Mouse (Mus musculus) layer of hippocampus, adult 18-20 months (tissue): ENCODE data around the gene Nell1. TPM values are rescaled to one million over a fixed set of nuclear protein-coding genes. Genes with fewer than 3 reads are reported as not detected.

Experiments used
- DNase-seq, 2 experiments: peaks; one replicate each; pipeline ENCODE4 v3.0.0; 2022; ENCODE audit warnings: low spot score in 2 of 2
- total RNA-seq, 2 experiments: library from RNA; stranded (reverse); gene quantifications; 2 replicates each; pipeline ENCODE4 v1.2.3; 2021

The Nell1 gene
- total RNA-seq, 2 experiments from 2014 or later, result 46.5 to 53.6 TPM

DNA sequence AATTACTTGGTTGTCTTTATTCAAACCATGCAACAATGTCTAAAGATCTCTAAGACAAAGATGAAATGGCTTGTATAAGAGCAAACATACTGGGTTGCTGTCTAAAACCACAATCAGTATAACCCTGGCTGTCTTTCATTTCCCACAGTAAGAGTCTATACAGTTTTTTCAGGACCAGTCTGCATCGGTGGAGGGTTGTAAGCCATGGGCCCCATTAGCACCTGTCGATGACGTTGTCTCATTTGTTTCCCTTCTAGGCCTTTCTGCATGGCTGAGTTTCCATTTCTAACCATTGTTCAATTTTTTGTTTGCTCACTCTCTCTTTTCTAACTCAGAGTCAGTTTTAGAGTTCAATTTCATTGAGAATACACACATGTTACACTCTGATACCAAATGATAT, 540.2 kb downstream of the Nell1 start:
- no peak for DNase-seq

DNA sequence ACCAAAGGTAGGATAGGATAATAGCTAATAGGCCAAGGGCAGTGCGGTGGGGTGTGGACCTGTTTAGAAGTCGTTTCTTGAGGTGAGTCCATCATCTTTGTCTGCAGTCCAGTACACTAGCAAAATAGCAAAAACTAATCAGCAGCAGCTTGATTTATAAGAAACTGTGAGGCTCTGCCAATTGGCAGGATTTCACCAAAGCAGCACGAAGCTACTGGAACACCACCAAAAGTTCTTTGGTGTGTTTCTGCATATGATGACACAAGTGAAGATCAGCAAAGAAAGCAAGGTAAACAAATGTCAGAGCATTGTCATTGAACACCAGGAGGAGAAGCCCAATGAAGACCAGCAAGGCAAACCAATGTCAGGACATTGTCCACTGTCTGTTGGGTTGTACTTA, 542.0 kb downstream of the Nell1 start:
- DNase-seq, result no peak

DNA sequence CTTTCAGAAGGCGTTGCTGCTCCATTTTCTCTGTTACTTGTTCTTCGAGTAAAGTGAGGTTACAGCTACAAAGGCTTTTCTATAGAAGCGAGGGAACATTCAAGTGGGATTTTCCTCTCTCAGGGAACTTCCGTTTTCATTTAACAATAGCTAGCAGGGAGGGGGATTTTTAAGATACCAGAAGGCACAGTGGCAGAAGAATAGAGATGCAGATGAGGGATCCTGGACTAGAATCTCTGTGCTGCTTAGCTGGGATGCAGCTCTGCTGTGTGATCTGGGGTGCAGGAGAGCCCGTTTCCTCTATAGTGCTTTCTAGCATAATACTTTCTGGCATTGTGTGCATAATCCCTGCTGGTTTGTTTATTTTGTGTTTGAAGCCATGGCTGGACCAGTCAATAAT, 568.7 kb downstream of the Nell1 start:
- no peak for DNase-seq

DNA sequence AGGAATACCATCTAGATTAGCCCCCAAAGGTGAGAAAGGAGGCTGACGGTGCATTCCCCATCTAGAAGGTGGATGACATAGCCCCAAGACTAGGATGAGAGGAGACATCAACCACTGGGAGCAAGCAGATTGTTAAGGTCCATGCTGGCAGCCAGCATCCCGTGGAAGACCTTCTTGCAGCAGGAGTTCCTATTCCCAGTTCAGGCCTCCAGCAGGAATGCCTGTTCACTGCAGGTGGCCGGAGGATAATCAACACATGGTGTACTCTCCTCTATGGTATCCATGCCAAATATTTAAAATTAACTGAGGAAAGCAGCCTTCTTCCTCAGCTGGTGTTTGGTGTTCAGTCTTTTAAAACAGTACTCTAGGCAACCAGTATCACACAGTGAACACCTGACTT, 574.9 kb downstream of the Nell1 start:
- peak; percentile 11 to 35 for DNase-seq

DNA sequence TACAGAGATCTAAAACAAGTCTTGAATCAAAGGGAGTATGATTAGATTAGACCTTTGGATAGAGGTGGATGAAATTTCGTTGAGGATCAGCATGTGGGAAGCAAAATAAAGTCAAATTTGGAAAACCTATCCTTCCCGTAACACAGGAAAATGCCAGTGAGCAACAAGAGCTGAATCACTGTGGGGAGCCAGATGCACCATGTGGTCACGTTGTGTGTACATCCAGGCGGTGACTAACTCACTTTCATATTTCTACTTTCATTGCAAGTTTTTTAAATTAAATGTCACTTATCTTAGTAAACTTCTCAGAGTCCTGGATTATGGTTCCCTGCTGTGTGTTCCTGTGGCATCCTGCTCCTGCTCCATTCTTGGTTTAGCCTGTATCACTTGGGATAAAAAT, 576.8 kb downstream of the Nell1 start:
- peak in 1 of 2 experiments; percentile 43 for DNase-seq

GRCm38 (mm10) chr7:50562708-50563107, 588.0 kb downstream of the Nell1 start:
- DNase-seq, result no peak

DNA sequence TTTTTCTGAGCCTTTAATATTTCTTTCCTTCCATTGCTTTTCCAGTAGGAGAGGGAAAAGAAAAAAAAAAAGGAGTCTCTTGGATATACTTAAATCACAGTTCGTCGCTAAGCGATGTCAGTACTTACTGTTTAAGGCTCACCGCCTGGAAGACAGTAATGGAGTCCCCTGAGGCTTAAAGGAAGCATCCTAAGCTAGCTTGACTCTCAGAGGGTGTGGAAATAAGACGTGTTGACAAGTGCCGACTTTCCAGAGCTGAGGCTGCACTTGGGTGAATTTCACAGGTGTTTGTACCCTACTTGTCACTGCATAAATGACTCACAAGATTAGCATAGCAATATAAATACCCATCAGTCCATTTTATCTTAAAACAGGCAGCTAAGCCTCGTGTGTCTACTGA, 599.2 kb downstream of the Nell1 start:
- DNase-seq, result no peak

DNA sequence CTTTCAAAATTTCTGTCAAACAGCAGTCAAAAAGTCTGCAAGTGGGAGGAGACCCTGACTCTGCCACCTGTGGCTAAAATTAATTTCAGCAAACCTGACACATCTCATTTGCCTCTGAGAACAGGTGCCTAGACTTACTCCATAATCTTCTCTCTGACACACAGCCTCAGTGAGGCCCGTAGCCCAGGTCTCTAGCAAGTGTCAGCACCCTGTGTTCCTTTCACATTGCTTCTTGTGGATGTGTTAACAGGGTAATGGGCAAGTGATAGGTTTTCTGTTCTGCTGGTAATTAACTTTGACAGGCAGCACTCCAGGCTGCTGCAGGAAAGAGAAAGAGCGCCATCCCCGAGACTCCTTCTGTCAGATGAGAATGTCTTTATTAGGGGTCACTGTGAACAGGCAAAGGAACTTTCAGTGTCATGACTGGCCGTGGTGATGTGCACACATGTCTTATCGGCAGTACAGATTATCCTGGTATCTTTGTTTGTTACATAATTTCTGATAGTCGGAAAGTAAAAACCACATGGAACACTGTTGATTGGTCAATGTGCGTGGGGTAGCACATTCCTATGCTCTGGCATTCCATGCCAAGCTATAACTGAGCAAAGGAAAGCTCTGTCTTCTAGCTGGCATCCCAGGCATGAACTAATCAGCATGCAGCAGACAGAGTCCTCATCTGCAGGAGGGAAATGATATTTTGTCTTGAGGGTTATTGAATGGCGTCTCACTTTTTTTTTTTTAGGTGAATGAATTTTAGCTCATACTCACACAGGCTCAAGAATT, 614.2 kb downstream of the Nell1 start:
- DNase-seq, result no peak

DNA sequence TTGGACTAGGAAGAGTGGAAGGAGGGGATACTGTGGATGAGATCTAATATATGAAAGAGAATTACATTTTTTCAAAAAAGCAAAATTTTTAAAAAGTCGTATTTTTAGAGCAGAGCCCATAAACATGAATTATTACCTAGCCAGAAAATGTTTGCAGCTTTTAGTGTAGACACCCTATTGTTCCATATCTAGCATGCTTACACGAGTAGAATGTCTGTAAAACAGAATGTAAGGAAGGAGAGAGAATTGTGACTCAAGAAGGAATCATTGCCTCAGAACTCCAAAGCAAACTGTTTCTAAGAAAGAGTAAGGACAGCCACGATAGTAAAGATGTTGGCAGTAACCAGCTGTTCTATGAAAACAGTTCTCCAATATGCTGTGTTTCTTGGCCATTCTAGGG, 624.2 kb downstream of the Nell1 start, which contains the start of gene 4933405O20Rik:
Gene 4933405O20Rik, plus strand, starts transcription at position 301 of the 400 bp plus-strand sequence.
- DNase-seq, result no peak

GRCm38 (mm10) chr7:50614101-50614500, 639.4 kb downstream of the Nell1 start:
- DNase-seq, result peak; percentile 40 to 62

DNA sequence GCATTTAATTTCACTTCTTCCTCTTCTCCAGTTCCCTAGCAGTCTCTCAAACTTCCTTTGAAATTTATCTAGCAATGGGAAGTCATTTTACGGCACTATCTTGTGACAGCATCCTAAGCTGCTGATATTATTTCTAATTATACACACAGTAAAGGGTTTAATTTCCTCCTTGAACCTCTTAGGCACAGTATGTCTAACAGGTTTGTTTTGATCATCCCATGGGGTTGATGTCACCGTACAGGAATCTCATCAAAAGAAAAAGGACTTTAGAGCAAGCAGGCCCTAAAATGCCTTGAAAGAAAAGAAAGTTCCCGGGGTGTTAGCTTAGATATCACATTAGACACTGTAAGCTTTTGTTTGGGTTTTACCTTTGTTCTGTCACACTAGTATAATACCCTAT, 654.5 kb downstream of the Nell1 start:
- DNase-seq, result no peak

GRCm38 (mm10) chr7:50633147-50633546, 658.5 kb downstream of the Nell1 start:
- DNase-seq, result no peak

- DNase-seq, result no peak
Measured at GRCm38 (mm10) chr7:50672266-50672665, 697.6 kb downstream of the Nell1 start.

DNA sequence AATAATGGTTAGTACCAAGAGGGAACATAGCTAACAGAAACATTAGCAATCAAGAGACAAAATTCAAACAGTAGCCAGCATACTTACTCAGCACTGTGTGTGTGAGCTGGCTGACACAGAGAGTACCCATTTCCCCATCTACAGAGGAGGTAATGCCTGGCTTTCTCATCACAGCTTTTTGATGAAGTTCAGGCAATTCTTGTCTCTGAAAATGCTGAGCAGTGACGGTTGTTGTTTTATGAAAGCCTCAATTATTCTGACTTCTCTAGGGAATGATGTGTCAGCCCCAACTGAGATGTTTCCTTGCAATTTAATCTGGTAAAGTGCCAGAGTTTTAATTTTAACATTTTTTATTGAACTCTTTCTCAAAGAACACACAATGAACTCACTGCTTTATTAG, 700.8 kb downstream of the Nell1 start:
- no peak for DNase-seq

- DNase-seq, result no peak
Measured at GRCm38 (mm10) chr7:50677511-50677910, 702.8 kb downstream of the Nell1 start.

DNA sequence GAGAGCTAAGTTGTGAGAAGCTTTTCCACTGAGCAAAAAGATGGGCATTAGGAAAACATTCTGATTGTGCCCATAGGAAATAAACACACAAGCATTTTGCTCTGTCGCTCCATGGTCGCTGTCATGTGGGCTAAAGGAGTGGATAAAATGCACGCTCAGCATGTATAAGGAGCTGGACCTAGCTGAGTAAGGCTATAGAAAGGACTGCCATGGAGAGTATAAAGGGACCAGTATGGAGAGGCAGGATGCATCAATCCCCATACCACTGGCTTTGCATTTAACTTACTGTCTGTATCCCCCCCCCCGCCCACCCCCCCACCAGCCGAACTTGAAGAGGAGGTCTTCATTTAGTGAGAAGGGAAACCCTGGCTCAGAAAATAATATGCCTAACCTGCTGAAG, 711.7 kb downstream of the Nell1 start:
- DNase-seq, result no peak

DNA sequence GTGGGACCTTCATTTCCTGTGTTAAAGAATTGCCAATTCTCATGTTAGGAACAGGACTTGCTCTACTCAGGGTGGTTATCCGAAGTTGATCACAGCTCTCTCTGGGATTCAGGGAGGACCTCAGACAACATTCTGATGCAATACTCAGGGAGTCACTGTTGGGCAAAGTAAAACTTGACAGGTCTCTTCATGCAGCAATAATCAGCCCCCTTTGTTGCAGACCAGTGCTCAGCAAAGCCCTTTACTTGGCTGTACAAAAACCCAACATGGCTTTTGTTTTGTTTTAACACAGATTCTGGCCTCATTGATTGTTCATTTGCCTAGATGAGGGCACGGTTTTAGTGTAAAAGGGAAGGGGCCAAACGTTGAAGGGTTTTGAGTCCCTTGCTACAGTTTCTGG, 750.5 kb downstream of the Nell1 start:
- no peak for DNase-seq

DNA sequence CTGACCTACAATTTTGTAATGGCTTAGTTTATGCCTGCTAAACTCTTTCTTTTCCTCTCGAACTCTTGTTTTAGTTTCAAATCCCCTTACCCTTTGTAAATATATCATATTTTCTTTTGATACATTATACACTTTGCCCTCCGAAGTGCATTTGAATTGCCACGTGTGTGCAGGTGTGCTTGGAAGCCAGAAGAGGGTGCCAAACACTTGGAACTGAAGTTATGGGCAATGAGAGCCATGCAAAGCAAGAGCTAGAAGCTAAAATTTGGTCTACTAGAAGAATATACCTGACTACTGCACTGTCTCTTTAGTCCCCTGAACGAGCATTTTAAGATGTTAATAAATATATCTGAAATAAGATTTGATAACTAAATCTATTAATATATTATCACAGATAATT, 756.3 kb downstream of the Nell1 start:
- peak in 1 of 2 experiments; percentile 7 for DNase-seq

DNA sequence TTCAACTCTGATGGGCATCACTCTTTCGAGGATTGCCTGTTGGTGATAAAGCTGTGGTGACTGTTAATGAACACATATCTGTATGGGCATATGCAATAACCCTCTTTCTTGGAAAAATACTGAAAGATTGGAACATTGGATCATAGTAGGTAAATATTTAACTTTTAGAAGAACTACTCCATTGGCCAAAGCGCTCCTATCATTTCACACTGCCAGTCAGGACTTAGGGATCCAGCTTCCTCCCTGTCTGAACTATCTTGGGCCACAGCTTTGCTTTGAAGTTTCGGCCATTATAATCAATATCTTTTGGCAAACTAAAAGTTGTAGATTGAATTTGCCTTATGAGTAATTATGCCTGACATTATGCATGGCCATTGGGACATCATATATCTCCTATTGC, 780.9 kb downstream of the Nell1 start:
- no peak for DNase-seq

GRCm38 (mm10) chr7:50756409-50756808, 781.7 kb downstream of the Nell1 start:
- DNase-seq, result peak in 1 of 2 experiments; percentile 28

DNA sequence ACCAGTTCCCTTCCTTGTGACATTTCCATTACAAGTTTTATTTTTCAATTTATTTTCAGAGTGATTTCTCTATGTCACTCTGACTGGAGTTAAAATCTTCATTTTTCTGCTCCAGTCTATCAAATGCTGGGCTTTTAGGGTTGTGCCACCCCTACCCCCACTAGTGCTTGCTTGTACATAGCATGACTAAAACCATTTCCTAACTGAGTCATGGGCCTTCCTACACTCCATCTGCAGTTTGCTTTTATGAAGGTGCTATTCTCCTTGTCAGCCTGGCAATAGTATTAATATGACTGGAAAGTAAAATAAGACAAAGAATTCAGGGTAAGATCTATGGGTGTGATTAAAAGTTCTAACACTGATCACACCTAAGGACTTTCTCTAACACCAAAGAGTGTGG, 798.9 kb downstream of the Nell1 start:
- DNase-seq, result peak; percentile 15 to 55

DNA sequence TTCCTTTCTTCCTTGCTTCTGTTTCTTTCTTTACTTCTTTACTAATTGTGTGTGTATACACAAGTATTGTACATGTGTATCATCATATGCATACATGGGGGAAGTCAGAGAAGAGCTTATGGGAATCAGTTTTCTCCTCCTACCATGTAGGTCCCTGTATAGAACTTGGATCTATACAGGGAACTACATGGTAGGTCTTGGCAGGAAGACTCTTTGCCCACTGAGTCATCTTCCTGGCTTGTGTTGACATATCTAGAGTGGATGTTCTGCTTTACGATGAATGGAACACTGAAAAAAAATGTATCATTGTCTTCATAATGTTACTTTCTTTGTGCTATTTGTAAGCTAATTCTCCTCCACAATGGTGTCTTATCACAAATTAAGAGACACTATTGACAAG, 806.4 kb downstream of the Nell1 start:
- DNase-seq, result no peak

- no peak for DNase-seq
Measured at GRCm38 (mm10) chr7:50783652-50784051, 809.0 kb downstream of the Nell1 start.
